Mouse (Mus musculus) forebrain, embryonic 10.5 days (tissue): Measurements from ENCODE around the gene Bach2. TPM values are rescaled to one million over a fixed set of nuclear protein-coding genes. Genes with fewer than 3 reads are reported as not detected.

Experiments
- DNase-seq: peaks from one replicate; pipeline ENCODE4 v3.0.0-alpha.2; 2017; ENCODE audit warnings: low spot score; ENCODE audit errors: extremely low spot score
- H3K27ac ChIP-seq: fragments of 300-500 bp; sonication (generic); 2 replicates; pipeline ENCODE4 v1.5.1; 2016; ENCODE audit warnings: mild to moderate bottlenecking
- H3K27me3 ChIP-seq: fragments of 300-500 bp; sonication (generic); 2 replicates; pipeline ENCODE4 v1.6.1; 2016; ENCODE audit warnings: mild to moderate bottlenecking; ENCODE audit not compliant: poor library complexity, severe bottlenecking
- H3K36me3 ChIP-seq: fragments of 300-500 bp; sonication (generic); replicated peaks from 2 replicates; pipeline ENCODE4 v1.6.1; 2016; ENCODE audit warnings: mild to moderate bottlenecking, moderate library complexity
- H3K4me1 ChIP-seq: fragments of 300-500 bp; sonication (generic); 2 replicates; pipeline ENCODE4 v1.6.1; 2016
- H3K4me3 ChIP-seq: fragments of 300-500 bp; sonication (generic); 2 replicates; pipeline ENCODE4 v1.5.1; 2016; ENCODE audit warnings: mild to moderate bottlenecking, moderate library complexity
- H3K9me3 ChIP-seq: fragments of 300-500 bp; sonication (generic); 2 replicates; pipeline ENCODE4 v1.6.1; 2016; ENCODE audit warnings: mild to moderate bottlenecking, moderate library complexity
- WGBS: fragments of 180-500 bp; shearing (Covaris S2); methylation state at CpG from one replicate; pipeline ENCODE4 v1.1.7; 2016; 5-methylcytosine and 5-hydroxymethylcytosine counted together
- polyA plus RNA-seq: library from polyadenylated mRNA; unstranded; fragments of >200 nt; fragmentation: Nextera tagmentation; extraction: Ambion mirVana; gene quantifications from 2 replicates; pipeline ENCODE4 v1.2.1, GENCODE M21; 2016

The Bach2 gene
- polyA plus RNA-seq, 1 experiment from 2014 or later, result 7.1 TPM

GRCm38 (mm10) chr4:32464540-32464939 lies 225.9 kb downstream of the Bach2 start:
- no peak for DNase-seq
- Histone ChIP-seq H3K4me1 (no peaks in the 10 kb centered on the region), H3K36me3 (peaks cover 1% of the 10 kb centered on the region), H3K27me3 (no peaks in the 10 kb centered on the region), H3K27ac (no peak overlapping the region), H3K4me3 (no peak overlapping the region), H3K9me3 (peaks cover 3% of the 10 kb centered on the region)
- WGBS, result 82% methylated on average over 6 of the region's 6 CpGs

- Histone ChIP-seq H3K27ac (no peak overlapping the region), H3K27me3 (no peaks in the 10 kb centered on the region), H3K36me3 (peaks cover 4% of the 10 kb centered on the region), H3K9me3 (peaks cover 7% of the 10 kb centered on the region), H3K4me3 (no peak overlapping the region), H3K4me1 (no peaks in the 10 kb centered on the region)
- DNase-seq, result no peak
- 91% methylated on average over 8 of the region's 8 CpGs for WGBS
Measured at GRCm38 (mm10) chr4:32466031-32466430, 227.4 kb downstream of the Bach2 start.

- Histone ChIP-seq H3K4me1 (peaks cover 65% of the 10 kb centered on the region), H3K27ac (peak overlapping the region; percentile 86)
- no peak for DNase-seq
Measured at GRCm38 (mm10) chr4:32477977-32478660, 239.5 kb downstream of the Bach2 start.

GRCm38 (mm10) chr4:32479231-32479630 lies 240.6 kb downstream of the Bach2 start:
- WGBS, result 40% methylated on average over 3 of the region's 3 CpGs
- peaks cover 71% of the 10 kb centered on the region for H3K4me1 ChIP-seq
- no peak for DNase-seq

More at GRCm38 (mm10) chr4:32477977-32478660, 239.5 kb downstream of the Bach2 start:
- Histone ChIP-seq H3K9me3 (peaks cover 8% of the 10 kb centered on the region; the same call in 1 of the 2 replicates), H3K27me3 (no peaks in the 10 kb centered on the region), H3K4me3 (no peak overlapping the region; the same call in 1 of the 2 replicates), H3K36me3 (no peaks in the 10 kb centered on the region)
- 42% methylated on average over 6 of the region's 6 CpGs for WGBS

GRCm38 (mm10) chr4:32479801-32480700 lies 241.4 kb downstream of the Bach2 start:
- 84% methylated on average over 16 of the region's 16 CpGs for WGBS
- DNase-seq, result no peak
- Histone ChIP-seq H3K9me3 (0 out of 2 replicates have a peak, but pooled peaks cover under 1% of the 10 kb centered on the region), H3K4me3 (no peak overlapping the region), H3K27me3 (no peaks in the 10 kb centered on the region), H3K36me3 (no peaks in the 10 kb centered on the region), H3K27ac (peak overlapping the region; percentile 86), H3K4me1 (peaks cover 71% of the 10 kb centered on the region)

More at GRCm38 (mm10) chr4:32479231-32479630, 240.6 kb downstream of the Bach2 start:
- H3K4me3 ChIP-seq, result no peak overlapping the region
- no peaks in the 10 kb centered on the region for H3K27me3 ChIP-seq
- peak overlapping the region; percentile 86 for H3K27ac ChIP-seq
- no peaks in the 10 kb centered on the region for H3K36me3 ChIP-seq
- peaks cover 8% of the 10 kb centered on the region; the same call in 1 of the 2 replicates for H3K9me3 ChIP-seq

GRCm38 (mm10) chr4:32481366-32482055 lies 242.9 kb downstream of the Bach2 start:
- Histone ChIP-seq H3K27me3 (no peaks in the 10 kb centered on the region), H3K4me1 (peaks cover 80% of the 10 kb centered on the region)

GRCm38 (mm10) chr4:32482138-32482537 lies 243.5 kb downstream of the Bach2 start:
- H3K4me3 ChIP-seq, result no peak overlapping the region
- no peak for DNase-seq
- peaks cover 81% of the 10 kb centered on the region for H3K4me1 ChIP-seq
- H3K36me3 ChIP-seq, result no peaks in the 10 kb centered on the region
- peak overlapping the region; percentile 51 for H3K27ac ChIP-seq
- 78% methylated on average over 8 of the region's 8 CpGs for WGBS
- H3K27me3 ChIP-seq, result no peaks in the 10 kb centered on the region
- H3K9me3 ChIP-seq, result no peaks in the 10 kb centered on the region

More at GRCm38 (mm10) chr4:32481366-32482055, 242.9 kb downstream of the Bach2 start:
- peak overlapping the region; percentile 51 for H3K27ac ChIP-seq
- H3K9me3 ChIP-seq, result no peaks in the 10 kb centered on the region
- 27% methylated on average over 18 of the region's 18 CpGs for WGBS
- peak; percentile 35 for DNase-seq
- H3K36me3 ChIP-seq, result no peaks in the 10 kb centered on the region
- no peak overlapping the region for H3K4me3 ChIP-seq

- H3K27ac ChIP-seq, result peak overlapping the region; percentile 51; the same call in 1 of the 2 replicates
Measured at GRCm38 (mm10) chr4:32482936-32483335, 244.3 kb downstream of the Bach2 start.

GRCm38 (mm10) chr4:32485848-32486247 lies 247.2 kb downstream of the Bach2 start:
- H3K4me1 ChIP-seq, result peaks cover 50% of the 10 kb centered on the region
- 69% methylated on average over 5 of the region's 5 CpGs for WGBS
- H3K36me3 ChIP-seq, result no peaks in the 10 kb centered on the region
- 0 out of 2 replicates have a peak overlapping the region, but pooled peaks have one; percentile 31 for H3K27ac ChIP-seq
- no peak overlapping the region for H3K4me3 ChIP-seq
- DNase-seq, result no peak
- no peaks in the 10 kb centered on the region for H3K27me3 ChIP-seq
- no peaks in the 10 kb centered on the region for H3K9me3 ChIP-seq

More at GRCm38 (mm10) chr4:32482936-32483335, 244.3 kb downstream of the Bach2 start:
- 27% methylated on average over 8 of the region's 8 CpGs for WGBS
- Histone ChIP-seq H3K9me3 (no peaks in the 10 kb centered on the region), H3K4me1 (peaks cover 76% of the 10 kb centered on the region), H3K36me3 (no peaks in the 10 kb centered on the region), H3K4me3 (no peak overlapping the region), H3K27me3 (no peaks in the 10 kb centered on the region)
- DNase-seq, result no peak

- peaks cover 45% of the 10 kb centered on the region for H3K4me1 ChIP-seq
- H3K27me3 ChIP-seq, result no peaks in the 10 kb centered on the region
- peak overlapping the region; percentile 66; the same call in 1 of the 2 replicates for H3K27ac ChIP-seq
- H3K4me3 ChIP-seq, result no peak overlapping the region
- no peaks in the 10 kb centered on the region for H3K9me3 ChIP-seq
- WGBS, result 73% methylated on average over 17 of the region's 17 CpGs
- DNase-seq, result no peak
- no peaks in the 10 kb centered on the region for H3K36me3 ChIP-seq
Measured at GRCm38 (mm10) chr4:32486654-32487398, 248.2 kb downstream of the Bach2 start.

- H3K27me3 ChIP-seq, result no peaks in the 10 kb centered on the region
- H3K27ac ChIP-seq, result no peak overlapping the region
- no peaks in the 10 kb centered on the region for H3K9me3 ChIP-seq
- H3K4me3 ChIP-seq, result no peak overlapping the region
- peaks cover 31% of the 10 kb centered on the region for H3K4me1 ChIP-seq
- 88% methylated on average over 1 of the region's 1 CpGs for WGBS
- H3K36me3 ChIP-seq, result no peaks in the 10 kb centered on the region
- DNase-seq, result no peak
Measured at GRCm38 (mm10) chr4:32489186-32489585, 250.6 kb downstream of the Bach2 start.

GRCm38 (mm10) chr4:32491176-32491575 lies 252.6 kb downstream of the Bach2 start:
- Histone ChIP-seq H3K9me3 (peaks cover 3% of the 10 kb centered on the region; the same call in 1 of the 2 replicates), H3K4me3 (no peak overlapping the region), H3K27me3 (no peaks in the 10 kb centered on the region), H3K36me3 (no peaks in the 10 kb centered on the region), H3K27ac (no peak overlapping the region), H3K4me1 (peaks cover 25% of the 10 kb centered on the region)
- DNase-seq, result no peak
- 88% methylated on average over 8 of the region's 8 CpGs for WGBS
